Mouse (Mus musculus): ENCODE measurements around the gene Slc26a3.

Gene Slc26a3

DNA sequence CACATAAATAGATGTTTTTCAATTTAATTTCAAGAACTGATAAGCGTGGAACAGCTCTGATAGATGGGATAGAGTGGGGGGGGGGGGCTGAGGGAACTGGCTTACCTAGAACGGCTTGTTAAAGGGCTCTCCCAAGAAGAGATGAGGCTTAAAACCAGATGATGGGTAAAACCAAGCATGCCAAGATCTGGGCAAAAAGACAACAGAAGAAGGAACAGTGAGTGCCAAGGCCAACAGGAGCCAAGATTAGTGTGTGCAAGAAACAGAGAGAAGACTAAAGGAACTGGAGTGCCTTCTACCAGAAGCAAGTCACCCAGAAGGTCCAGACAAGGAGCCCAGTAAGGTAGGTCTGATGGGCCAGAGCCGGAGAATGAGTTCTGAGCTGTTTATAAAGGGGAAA, at the start of gene Slc26a3:
Gene Slc26a3, plus strand, starts transcription at position 301 of the 400 bp plus-strand sequence.
- DNase-seq = no peak

DNA sequence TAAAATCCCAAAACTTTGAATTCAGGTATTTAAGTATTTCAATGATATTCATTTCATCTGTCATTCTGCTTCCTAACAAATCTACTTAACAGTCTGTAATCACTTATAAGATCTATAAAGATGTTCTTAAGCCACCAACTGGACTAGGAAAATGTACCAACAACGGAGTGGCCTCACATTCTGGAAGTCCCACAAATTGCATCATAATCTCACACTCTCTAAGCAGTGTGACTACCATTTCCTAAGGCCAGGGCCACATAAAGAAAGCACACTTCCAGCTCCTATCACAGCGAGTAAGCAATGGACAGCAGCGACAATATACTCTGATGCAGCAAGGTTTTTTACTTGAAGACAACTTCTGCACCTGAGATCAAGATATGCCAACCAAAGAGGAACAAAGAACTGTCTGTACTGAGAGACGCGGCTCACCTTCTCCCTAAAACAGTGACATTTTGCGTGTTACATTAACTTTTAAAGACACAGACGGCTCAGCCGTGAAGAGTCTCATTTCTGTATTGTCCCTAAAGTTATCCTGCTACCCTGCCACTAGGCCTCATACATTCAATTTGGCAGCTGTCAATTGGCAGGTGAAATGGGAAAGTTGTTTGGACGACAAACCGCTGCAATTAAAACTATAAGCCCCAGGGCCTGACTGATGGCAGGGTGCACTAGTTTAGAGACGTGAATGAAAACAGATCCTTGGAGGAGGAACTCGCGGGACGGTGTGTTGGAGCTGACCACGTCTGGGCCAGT, 40.3 kb upstream of the Slc26a3 start:
- DNase-seq = no peak

DNA sequence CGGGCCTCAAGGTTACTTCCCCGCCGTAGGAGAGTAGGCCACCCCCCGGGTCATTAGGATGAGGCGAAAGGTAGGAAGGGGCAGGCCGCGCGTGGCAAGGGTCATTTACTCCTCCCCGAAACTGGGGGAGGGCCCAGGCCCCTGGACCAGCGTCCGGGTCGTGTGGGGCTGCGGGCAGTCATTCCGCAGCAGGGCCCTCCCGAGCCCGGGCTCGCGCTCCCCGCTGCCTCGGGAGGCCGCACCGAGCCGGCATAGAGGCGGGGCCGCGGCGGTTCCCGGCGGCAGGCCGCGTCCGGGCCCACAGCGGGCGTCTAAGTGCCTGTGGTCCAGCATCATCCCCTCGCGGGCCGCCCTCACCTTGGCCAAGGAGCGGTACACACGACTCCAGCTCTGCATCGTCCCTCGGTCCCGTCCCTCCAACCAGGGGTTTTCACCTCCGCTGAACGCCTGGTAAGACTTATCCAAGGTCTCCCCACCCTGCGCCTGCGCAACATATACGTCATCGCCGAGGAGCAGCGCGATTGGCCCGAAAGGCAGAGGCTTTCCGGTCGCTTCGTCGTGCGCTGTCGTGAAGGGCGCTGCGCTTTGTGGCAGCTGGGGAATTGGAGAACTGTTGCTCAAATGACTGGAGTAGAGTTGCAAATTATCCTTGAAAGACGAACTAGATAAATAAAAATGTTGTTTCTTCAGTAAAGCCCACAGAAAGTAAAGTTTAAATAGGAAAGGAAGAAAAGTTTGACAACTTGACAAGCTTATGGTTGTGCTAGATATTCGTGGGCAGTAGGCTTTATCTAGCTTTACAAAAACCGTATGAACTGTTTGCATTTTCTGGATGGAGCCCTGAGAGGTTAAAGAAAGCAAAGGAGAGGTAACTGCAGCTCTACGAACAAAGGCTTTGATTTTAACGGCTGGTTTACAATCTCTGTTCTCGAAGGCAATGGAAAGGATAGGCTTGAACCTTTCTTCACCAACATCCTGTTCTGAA, 39.4 kb upstream of the Slc26a3 start, which contains the start of gene Dld:
Gene Dld, minus strand, starts transcription at position 510 of the 985 bp plus-strand sequence.
- DNase-seq = peak; percentile 98

- no peak for DNase-seq
Measured at GRCm38 (mm10) chr12:31366428-31366827, 24.2 kb upstream of the Slc26a3 start.

GRCm38 (mm10) chr12:31367721-31368120, 22.9 kb upstream of the Slc26a3 start:
- DNase-seq = no peak

- no peak for DNase-seq
Measured at GRCm38 (mm10) chr12:31369118-31369517, 21.6 kb upstream of the Slc26a3 start.

DNA sequence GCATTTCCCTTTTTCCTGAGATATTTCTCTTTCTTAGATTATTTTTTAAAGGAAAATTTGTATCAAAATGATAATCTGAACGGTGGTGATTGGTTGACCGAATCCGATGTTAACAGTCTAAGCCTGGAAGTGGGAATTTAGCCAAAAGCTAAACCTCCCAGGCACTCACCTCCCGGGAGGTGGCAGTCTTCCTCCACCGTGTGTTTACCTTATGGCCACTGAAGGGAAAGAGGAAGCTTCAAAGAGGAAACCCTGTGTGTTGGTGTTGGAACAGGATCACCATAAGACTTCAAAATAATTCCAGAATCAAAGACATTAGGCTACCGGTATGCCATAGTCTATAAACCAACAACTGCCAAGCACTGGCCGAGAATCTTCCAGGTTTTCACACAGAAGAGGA, 21.0 kb upstream of the Slc26a3 start:
- DNase-seq = no peak

DNA sequence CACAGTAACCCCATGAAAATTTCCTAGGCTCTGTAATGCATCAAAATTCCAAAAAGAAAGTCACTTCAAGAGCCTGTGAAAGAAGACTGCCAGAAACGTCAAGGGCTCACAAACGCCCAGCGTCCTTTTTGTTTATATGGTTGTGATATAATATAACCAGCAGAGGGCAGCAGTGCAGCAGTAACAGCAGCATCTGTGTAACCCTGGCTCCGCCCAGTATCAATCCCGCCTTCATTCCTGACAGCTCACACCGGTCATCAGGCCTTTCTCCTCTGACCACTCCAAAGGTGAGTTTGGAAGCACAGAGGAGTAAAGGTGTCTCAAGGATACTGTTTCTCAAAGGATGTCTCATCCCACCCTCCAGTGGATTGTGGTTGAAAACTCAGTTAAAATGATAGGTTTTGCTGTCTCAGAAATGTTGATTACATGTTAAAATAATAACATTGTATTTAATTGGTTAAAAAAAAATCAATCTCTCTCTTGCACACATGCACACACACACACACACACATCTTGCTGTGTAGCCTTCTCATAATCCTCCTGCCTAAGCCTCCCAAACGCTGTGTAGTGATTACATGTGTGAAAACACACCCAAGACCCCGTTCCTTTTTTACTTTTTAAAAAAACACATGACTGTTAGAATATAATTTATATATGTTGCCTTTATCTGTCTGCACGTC, 15.9 kb upstream of the Slc26a3 start:
- peak; percentile 87 for DNase-seq

DNA sequence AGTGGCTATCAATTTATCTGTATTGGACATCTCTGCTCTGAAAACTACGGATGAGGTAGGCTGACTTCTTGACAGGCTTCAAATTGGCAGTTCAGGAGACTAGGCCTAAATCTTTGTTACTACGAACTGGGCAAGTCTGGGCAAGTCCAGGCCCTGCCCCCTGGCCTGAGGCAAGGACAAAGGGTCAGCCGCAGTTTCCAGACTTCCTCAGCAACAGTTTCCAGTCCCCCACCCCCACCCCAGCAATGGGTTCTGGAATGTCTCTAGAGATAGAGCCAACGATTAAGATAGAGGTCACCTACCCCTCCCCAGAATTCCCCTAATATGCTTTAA, 15.4 kb upstream of the Slc26a3 start:
- no peak for DNase-seq

- DNase-seq = peak; percentile 66
Measured at GRCm38 (mm10) chr12:31376326-31376950, 14.2 kb upstream of the Slc26a3 start.

DNA sequence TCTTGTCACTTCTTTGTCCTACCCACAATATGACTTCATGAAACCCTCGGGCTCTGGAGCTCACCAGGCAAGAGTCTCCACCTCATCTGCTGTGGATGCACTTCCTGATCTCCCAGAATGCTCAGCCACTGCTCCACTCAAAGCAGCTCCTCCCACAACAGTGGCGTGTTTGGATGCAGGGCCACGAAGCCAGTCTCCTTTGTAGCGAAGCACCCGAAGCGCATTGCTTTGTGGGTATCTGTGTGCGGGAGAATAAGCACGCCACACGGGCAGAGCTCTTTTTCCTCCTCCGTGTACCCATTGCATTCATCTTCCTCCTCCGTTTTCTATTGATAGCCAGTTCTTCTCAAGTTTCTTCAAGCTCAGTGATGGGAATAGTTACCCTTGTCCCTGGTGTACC, 13.4 kb upstream of the Slc26a3 start:
- DNase-seq = peak; percentile 28

DNA sequence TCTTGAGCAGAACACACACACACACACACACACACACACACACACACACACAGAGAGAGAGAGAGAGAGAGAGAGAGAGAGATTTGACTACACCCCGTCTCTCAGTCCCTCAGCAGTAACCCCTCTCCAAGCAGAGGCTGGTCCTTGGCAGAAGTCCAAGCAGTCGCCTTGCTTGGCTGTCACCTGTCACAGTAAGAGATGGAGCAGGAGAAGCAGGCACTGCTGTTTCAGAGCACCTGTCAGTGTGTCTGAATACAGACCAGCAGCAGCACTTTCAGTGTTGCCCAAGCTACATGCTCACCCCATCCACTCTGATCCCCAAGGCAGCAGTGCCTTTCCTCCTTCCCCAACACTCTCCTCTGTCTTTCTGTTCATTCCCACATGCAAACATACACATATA, 9.8 kb upstream of the Slc26a3 start:
- DNase-seq = no peak

- no peak for DNase-seq
Measured at GRCm38 (mm10) chr12:31382451-31382850, 8.2 kb upstream of the Slc26a3 start.

- no peak for DNase-seq
Measured at GRCm38 (mm10) chr12:31387303-31387702, 3.4 kb upstream of the Slc26a3 start.

DNA sequence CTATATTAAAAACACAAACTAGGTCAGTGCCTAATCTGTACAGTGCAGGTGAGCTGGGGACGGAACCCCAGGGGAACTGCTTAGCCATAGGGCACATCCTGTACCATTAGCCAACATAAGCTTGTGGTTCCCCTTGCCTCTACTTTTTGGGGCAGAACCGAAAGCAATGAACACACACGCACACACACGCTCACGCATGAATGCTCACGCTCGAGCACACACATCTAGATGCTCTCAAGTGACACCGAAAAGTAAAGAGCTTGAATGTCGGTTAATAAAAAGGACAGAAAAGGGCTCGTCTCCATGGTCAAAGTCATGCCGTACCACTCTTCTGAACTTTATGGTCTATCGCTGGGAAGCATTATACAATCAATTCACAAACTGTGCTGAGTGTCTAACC, 1.0 kb downstream of the Slc26a3 start:
- DNase-seq = no peak

DNA sequence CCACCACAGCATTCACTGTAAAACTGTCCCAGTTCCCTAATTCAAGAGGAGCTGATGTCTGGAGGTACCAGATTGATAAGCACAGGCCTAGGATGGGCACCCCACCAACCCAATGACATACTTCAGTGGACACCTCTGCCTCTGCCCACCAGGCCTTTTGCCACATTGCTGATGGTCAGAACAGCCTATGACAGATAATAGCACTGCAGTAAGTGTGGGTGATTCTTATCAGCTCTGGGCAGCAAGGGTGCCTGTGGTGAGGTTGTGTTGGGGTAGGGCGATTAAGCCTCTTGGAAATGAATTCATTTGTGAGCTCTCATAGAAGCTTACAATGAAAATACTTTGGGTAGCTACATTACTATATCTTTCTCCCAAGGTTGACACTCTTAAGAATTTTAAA, 5.2 kb downstream of the Slc26a3 start:
- no peak for DNase-seq

GRCm38 (mm10) chr12:31397709-31398108, 7.0 kb downstream of the Slc26a3 start:
- DNase-seq = no peak

- DNase-seq = no peak
Measured at GRCm38 (mm10) chr12:31400821-31401220, 10.2 kb downstream of the Slc26a3 start.

DNA sequence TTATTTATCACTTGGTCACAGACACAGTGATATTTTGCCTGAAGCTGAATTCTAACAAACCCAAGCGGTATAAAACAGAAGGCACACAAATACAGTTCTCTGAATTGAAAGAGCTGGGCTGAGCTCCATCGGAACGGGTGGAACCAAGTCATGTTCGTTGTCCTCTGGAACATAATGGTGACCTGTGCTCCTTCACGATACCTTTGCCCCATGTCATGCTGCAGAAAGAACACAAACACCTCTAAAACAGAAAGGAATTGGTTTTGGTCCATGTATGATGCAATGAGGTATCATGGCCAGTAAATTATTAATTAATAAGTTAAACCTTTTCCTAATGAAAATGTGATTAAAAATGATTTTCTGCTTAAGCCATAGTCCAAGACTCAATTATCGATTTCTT, 11.3 kb downstream of the Slc26a3 start:
- no peak for DNase-seq

GRCm38 (mm10) chr12:31404575-31405240, 14.0 kb downstream of the Slc26a3 start:
- DNase-seq = no peak

DNA sequence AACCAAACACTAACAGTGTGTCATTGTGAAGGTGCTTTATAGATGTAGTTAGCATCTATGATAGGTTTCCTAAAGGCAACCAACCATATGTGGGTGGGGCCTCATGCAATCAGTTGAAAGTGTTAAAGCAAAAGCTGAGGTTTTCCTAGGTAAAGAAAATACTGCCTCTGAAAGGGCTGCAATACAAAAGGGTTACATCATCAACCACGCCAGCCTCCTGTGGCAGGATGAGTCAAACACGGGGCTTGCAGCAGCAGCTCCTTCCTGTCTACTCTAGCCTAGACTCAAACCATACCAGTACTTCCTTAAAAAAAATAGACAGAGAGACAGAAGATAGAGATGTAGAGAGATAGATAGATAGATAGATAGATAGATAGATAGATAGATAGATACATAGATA, 25.3 kb downstream of the Slc26a3 start:
- no peak for DNase-seq

DNA sequence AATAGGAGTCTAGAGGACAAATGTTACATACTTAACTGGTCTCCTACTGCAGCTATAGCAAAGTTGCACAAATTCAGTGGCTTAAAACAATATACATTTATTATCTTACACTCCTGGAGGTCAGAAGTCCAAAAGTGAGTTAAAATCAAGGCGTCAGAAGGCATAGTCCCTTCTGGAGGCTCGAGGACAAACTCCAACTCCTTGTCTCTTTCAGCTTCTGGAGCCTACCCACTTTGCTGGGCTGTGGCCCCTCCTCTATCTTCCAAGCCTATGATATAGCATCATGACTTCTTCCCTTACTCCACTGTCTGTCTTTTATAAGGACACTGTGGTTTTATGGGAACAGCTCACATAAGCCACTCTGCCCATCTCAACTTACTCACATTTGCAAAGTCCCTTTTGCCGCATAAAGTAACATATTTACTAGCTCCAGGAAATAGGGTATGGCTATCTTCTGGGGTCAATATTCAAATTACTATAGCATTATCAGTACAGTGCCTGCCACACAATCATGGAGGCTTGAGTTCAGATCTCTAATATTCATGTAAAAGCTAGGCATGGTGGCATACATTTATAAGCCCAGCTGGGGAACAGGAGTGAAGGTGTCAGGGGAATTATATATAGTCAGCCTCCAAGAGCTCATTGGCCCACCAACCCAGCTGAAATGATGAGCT, 31.4 kb downstream of the Slc26a3 start:
- no peak for DNase-seq
